Mouse (Mus musculus) liver, embryonic 14.5 days (tissue): ENCODE data around the gene Hectd4.

Source experiments
- CTCF ChIP-seq: IDR thresholded peaks from 2 replicates; pipeline ENCODE4 v1.5.1; 2016; ENCODE audit warnings: antibody characterized with exemption, low read depth, control low read depth
- EP300 ChIP-seq: IDR thresholded peaks from 2 replicates; pipeline ENCODE4 v1.6.1; 2016; ENCODE audit warnings: antibody characterized with exemption, low read depth

DNA sequence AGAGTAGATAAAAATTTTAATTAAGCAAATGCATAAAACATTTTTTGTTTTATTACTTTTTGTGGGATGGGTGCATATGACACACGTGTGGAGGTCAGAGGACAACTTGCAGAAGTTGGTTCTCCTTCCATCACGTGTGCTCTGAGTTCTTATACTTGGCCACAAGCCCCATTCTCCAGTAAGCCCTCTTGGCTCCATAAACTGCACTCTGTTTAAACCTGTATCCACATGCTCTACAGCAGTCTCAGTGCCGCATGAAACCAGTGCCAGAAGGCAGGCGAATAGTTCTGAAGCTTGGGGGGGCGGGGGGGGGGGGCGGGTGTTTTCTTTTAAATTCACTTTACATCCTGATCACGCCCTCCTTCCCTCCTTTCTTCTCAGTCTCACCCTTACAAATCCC lies 85.0 kb downstream of the Hectd4 start:
- TF ChIP-seq CTCF (no peak), EP300 (no peak)
